Mouse (Mus musculus) left cerebral cortex, postnatal 4 days (tissue): ENCODE data around the gene Uckl1. TPM values are rescaled to one million over a fixed set of nuclear protein-coding genes. Genes with fewer than 3 reads are reported as not detected.
A peak's percentile ranks its signal among the peaks of the same experiment; 100 is the strongest.

Source experiments
- DNase-seq: peaks from one replicate; pipeline ENCODE4 v3.0.0-alpha.2; 2022
- intact Hi-C: fragments of 180-260 bp; cut with DNase I; formaldehyde crosslinking; loops from one replicate; pipeline ENCODE4 v1.15.1; 2025
- total RNA-seq, 2 experiments: library from RNA; stranded (reverse); gene quantifications; 2 replicates each; pipeline ENCODE4 v1.2.3; 2021

Uckl1 gene
- total RNA-seq, 2 experiments from 2014 or later, result 66.1 to 69.2 TPM

DNA sequence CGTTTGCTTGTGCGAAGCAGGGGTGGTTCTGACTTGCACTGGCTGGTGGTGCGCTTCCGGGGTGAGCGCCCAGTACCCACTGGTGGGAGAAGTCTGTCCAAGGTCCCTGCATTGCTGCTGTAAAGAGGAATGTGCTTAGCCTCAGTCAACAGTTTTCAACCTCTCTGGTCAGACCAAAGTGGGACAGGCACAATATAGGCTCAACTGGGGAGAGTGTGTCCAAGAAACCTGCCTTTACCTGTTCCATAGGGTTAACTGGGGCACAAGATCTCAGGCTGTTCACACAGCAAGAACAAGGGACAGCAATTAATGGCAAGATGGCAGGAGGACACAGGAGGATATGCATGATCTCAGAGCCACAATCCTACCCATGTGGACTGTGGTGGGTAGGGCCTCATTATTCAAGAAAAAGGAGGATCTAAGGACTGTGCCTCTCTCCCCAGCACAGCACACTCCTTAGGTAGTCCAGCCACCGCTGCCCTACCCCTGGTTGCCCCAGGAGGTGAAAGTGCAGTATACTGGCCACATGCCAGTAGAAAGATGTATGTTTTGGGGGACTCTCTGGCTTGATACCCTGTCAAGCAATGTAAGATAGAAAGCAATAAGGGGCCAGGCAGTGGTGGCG, 9.7 kb downstream of the Uckl1 start:
- DNase-seq, result no peak
- intact Hi-C loops, result no loop called here

- DNase-seq, result no peak
Measured at GRCm38 (mm10) chr2:181573961-181574360, 10.7 kb downstream of the Uckl1 start.

GRCm38 (mm10) chr2:181572921-181573920, 11.5 kb downstream of the Uckl1 start:
- DNase-seq, result no peak
- intact Hi-C loops, result no loop called here

More at GRCm38 (mm10) chr2:181573961-181574360, 10.7 kb downstream of the Uckl1 start:
- intact Hi-C loops, result no loop called here

GRCm38 (mm10) chr2:181571941-181572670, 12.6 kb downstream of the Uckl1 start:
- intact Hi-C loops, result no loop called here

GRCm38 (mm10) chr2:181570921-181571595, 13.6 kb downstream of the Uckl1 start:
- intact Hi-C loops, result no loop called here
- peak; percentile 55 for DNase-seq

More at GRCm38 (mm10) chr2:181571941-181572670, 12.6 kb downstream of the Uckl1 start:
- DNase-seq, result no peak

DNA sequence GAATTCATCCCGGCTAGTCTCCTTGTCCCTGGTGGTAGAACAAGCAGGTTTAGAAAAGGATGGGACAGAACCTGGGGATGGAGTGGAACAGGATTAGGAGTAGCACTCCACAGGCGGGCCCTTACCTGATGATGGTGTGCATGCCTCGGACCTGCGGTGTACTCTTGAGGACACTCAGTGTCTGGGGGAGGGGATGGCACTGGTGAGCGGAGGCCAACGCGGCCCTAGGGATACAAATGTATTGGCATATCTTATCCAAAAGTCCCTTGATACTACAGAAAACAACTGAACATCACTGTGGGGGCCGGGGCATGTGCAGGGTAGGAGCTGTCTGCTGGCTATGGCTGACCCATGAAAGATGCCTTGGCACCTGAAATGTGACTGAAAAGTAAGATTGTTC, 14.3 kb downstream of the Uckl1 start:
- intact Hi-C loops, result no loop called here
- DNase-seq, result no peak

- DNase-seq, result no peak
- intact Hi-C loops, result no loop called here
Measured at GRCm38 (mm10) chr2:181569856-181570255, 14.8 kb downstream of the Uckl1 start.

DNA sequence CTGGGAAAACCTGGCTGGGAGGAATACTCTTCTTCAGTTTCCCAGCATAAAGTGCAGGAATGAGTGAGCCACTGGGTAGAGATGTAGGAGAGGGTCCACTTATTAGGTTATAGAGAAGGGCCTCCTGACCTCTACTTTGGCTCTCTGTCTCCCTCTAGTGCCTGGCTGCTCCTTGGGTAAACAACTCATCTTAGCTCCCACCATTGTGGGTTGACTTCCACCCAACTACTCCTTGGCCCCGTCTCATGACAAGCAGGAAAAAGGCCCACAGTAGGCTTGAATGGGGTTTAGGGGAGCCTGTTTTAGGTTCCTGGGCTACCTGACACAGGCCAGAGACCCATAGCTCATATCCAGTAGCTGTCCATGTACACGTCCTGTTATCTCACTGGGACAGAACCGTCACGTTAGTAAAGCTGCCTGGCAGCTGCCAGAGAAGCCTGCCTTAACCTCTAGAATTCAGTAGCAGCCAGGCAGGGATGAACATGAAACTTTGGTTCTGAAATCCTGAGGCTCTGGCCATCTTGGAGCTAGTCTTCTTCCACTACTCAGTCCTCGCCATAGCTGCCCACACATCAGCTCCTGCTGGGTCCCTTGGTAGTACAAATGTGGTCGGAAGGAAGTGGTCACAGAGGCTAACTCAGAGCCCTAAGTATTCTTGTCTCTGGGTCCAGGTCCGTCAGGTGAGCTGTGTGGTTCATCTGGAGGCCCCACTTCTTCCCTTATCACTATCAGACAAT, 16.3 kb downstream of the Uckl1 start:
- peak; percentile 53 for DNase-seq
- intact Hi-C loops, result no loop called here

DNA sequence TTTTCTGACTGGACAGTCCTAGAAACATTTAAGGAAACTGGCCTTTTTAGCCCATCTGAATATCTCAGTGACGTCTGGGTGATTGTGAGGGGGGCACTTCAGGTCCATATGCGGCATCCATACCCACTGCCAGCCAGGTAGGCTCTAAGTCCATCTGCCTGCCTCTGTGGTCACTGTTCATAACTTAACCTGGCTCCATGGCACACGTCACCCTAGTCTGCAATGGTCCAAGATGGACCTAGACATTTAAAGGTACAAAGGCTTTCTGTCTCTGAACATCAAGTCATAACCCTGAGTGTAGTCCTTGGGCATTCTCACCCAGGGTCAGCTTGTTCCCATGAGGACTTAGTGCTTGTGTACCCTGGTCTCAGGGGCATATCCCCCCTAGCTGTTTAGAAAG, 17.4 kb downstream of the Uckl1 start:
- intact Hi-C loops, result no loop called here
- DNase-seq, result no peak

DNA sequence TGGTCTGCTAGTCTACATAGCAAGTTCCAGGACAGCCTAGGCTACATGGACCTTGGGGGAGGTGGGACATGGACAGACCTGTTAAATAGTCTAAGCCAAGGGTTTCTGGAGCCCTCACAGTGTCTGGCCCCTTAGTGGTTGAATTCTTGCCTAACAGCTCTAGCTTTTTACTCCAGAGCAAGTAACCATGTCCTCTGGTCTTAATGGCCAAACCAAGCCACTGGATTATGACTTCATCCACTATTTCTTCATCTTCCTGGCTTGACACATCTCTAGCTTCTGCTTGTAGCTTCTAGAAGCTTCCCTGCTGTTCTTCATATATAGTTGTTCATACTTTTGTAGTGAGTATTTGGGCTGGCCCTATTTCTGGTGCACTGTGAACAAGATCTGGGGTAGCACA, 30.9 kb downstream of the Uckl1 start:
- DNase-seq, result no peak
- intact Hi-C loops, result no loop called here

DNA sequence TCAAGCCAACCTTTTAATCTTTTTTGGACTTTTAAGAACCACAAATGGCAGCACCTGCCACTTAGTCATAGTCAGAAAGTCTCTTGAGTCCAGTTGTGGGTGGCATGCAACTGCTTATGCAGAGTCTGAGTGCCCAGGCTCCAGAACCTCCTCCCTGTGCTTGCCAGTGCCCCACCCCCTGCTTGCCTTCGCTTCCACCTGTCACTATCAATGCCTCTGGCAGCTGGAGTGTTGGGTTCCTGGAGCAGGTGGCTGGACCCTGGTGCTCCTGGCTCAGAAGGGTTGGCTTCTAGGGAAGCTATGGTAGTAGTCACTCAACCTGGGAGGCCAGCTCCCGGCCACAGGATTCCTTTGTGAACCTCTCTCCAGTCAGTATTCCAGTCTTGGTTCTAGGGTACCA, 34.5 kb downstream of the Uckl1 start:
- intact Hi-C loops, result no loop called here
- no peak for DNase-seq

- intact Hi-C loops, result no loop called here
- no peak for DNase-seq
Measured at GRCm38 (mm10) chr2:181548682-181549081, 36.0 kb downstream of the Uckl1 start.

DNA sequence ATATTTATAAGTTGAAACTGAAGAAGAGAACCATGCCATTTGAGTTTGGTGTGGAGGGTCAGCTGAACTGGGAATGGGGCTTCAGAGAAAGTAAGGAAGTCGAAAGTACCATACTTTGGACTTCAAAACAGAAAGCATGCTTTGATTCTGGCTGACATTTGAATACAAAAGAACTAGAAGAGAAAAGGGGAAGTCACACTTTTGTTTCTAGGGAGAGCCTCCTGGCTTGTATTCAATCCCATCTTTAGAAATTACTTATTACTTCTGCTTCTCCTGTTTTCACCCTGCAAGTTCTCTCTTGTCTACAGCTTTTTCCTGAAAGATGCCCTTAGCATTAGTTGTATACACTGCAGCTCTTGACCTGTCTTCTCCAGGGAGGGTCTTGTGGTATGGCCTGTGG, 36.5 kb downstream of the Uckl1 start:
- intact Hi-C loops, result no loop called here
- no peak for DNase-seq

DNA sequence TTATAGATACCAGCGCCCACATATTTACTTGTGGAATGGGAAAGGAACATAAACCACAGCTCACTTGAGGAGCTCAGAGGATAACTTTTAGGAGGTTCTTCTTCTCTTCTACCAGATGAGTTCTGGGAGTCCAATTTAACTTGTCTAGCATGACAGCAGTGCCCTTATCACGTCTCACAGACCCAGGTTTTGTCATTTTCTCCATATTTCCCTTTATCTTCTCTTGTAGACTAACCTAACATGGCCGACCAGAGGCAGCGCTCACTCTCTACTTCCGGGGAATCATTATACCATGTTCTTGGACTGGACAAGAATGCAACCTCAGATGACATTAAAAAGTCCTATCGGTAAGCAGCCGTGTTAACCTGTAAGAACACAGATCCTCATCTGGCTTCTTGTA, 38.5 kb downstream of the Uckl1 start:
- intact Hi-C loops, result no loop called here
- DNase-seq, result no peak

GRCm38 (mm10) chr2:181541761-181542380, 42.8 kb downstream of the Uckl1 start:
- no peak for DNase-seq
- intact Hi-C loops, result no loop called here

DNA sequence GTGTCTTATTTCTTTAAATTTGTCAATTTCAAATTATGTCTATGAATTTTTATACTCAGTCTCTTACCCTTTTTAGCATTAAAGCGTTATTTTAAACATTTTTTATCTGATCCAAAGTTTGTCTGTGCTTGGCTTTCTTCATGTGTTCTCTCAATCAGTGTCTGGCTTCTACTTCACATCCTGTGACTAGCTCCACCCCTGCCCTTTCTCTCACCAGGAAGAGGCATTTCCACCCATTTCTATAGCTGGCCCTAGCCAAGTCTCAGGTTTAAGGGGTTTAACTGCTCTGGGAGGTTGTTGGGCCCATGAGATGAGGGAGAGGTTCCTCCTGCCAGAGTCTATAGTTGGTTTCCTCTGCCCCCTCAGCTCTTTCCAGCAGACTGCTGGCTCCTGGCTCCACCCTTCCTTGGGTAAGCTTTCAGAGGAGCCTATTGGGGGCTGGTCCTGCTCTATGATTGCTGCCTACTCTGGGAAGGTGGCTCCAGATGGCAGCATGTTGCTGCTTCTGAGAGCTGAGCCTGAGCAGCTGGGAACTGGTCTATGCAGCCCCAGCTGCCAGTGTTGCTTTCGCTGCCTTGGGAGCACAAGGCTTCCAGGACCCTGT, 47.1 kb downstream of the Uckl1 start:
- intact Hi-C loops, result no loop called here
- peak; percentile 70 for DNase-seq

- DNase-seq, result no peak
- intact Hi-C loops, result no loop called here
Measured at GRCm38 (mm10) chr2:181536410-181536809, 48.3 kb downstream of the Uckl1 start.

- intact Hi-C loops, result no loop called here
- no peak for DNase-seq
Measured at GRCm38 (mm10) chr2:181532589-181532988, 52.1 kb downstream of the Uckl1 start.

GRCm38 (mm10) chr2:181529076-181529475, 55.6 kb downstream of the Uckl1 start:
- intact Hi-C loops, result no loop called here
- DNase-seq, result no peak
